ENCODE assay signal across 21 mouse cellular contexts in genomic region chr5:124481714-124482113, GRCm38 (mm10). TPM values are rescaled to one million over a fixed set of nuclear protein-coding genes. Genes with fewer than 3 reads are reported as not detected.
DNase-seq lines count a peak whose midpoint lies in the region; ATAC-seq and TF ChIP-seq lines count a peak whose summit lies in the region.
"Had no signal": no experiment of that assay in that cellular context is flagged by ENCODE, and none has a peak within 500 bp of the region (broad histone marks: within the 10 kb centered on the region; RNA-seq: fewer than 3 reads in every experiment).

No protein-coding gene starts in this region.

- no peak overlapping the region for H3K9ac ChIP-seq in midbrain, embryonic 16.5 days (ENCODE audit: low read depth, low read length)

- DNase-seq in gastrocnemius, adult 2 months = no peak
- DNase-seq in gastrocnemius, postnatal 14 days = no peak
- DNase-seq in testis, postnatal 10 days (ENCODE audit: low spot score) = no peak
- no peak for DNase-seq in hindbrain, embryonic 10.5 days (ENCODE audit: low spot score)
- DNase-seq: adrenal gland, postnatal 10 days; cerebellum, adult 2 months; cerebellum, adult 9-11 months; cerebellum, postnatal 25 days; forebrain, postnatal 0 days; gastrocnemius, postnatal 36 days; heart, postnatal 36 days had no signal

- intact Hi-C loops in gastrocnemius, adult 2 months (cut with DNase I) = no loop called here
- intact Hi-C loops in gastrocnemius, postnatal 14 days (cut with DNase I; ENCODE audit: low total_unique reads) = no loop called here

- H3K27me3 ChIP-seq in testis, adult 2 months (ENCODE audit: control insufficient read depth, insufficient read depth, low read length) = no peaks in the 10 kb centered on the region
- no peaks in the 10 kb centered on the region for H3K27me3 ChIP-seq in hindbrain, embryonic 10.5 days (ENCODE audit: insufficient read depth, poor library complexity, severe bottlenecking)
- H3K27me3 ChIP-seq in midbrain, embryonic 16.5 days (ENCODE audit: control insufficient read depth, insufficient read depth, low read depth, low read length) = no peaks in the 10 kb centered on the region
- H3K27me3 ChIP-seq: embryonic facial prominence, embryonic 12.5 days; embryonic facial prominence, embryonic 15.5 days; heart, embryonic 15.5 days; hindbrain, embryonic 15.5 days; Patski had no signal

- H3K4me2 ChIP-seq in midbrain, embryonic 16.5 days (ENCODE audit: low read length) = no peak overlapping the region

- peak overlapping the region; percentile 97 for H3K27ac ChIP-seq in gastrocnemius, adult 2 months
- no peak overlapping the region for H3K27ac ChIP-seq in testis, adult 2 months (ENCODE audit: control insufficient read depth, insufficient read depth, low read depth, low read length)
- H3K27ac ChIP-seq in macrophage = peak overlapping the region; percentile 86
- H3K27ac ChIP-seq in hindbrain, embryonic 10.5 days = no peak overlapping the region
- no peak overlapping the region for H3K27ac ChIP-seq in midbrain, embryonic 16.5 days (ENCODE audit: low read length)

- TF ChIP-seq CTCF in gastrocnemius, adult 2 months (IDR thresholded peaks at IDR 0.05) = no peak
- no peak for TF ChIP-seq CTCF in testis, adult 2 months (IDR thresholded peaks at IDR 0.05; ENCODE audit: control insufficient read depth, insufficient read depth, insufficient replicate concordance, low read depth, low read length)

- peak overlapping the region; percentile 74; the same call in 1 of the 2 replicates for H3K4me3 ChIP-seq in gastrocnemius, adult 2 months
- H3K4me3 ChIP-seq in testis, adult 2 months (ENCODE audit: control insufficient read depth, low read depth, low read length) = peak overlapping the region; percentile 21; the same call in 1 of the 2 replicates
- H3K4me3 ChIP-seq in macrophage (ENCODE audit: inconsistent target) = peak overlapping the region; percentile 75; the same call in 1 of the 2 replicates
- H3K4me3 ChIP-seq in hindbrain, embryonic 10.5 days = no peak overlapping the region
- H3K4me3 ChIP-seq in midbrain, embryonic 16.5 days (ENCODE audit: low read depth, low read length) = no peak overlapping the region

- ATAC-seq in midbrain, embryonic 16.5 days = no peak
- ATAC-seq: forebrain, embryonic 14.5 days; forebrain, postnatal 0 days; Patski had no signal

- no peak for TF ChIP-seq POLR2A in testis, adult 2 months (IDR thresholded peaks at IDR 0.05; ENCODE audit: control insufficient read depth, low read depth, low read length)

- H3K36me3 ChIP-seq in testis, adult 2 months (ENCODE audit: control insufficient read depth, insufficient read depth, low read length) = no peaks in the 10 kb centered on the region
- no peaks in the 10 kb centered on the region for H3K36me3 ChIP-seq in macrophage (ENCODE audit: inconsistent target)
- peaks cover 6% of the 10 kb centered on the region; the same call in 1 of the 2 replicates for H3K36me3 ChIP-seq in hindbrain, embryonic 10.5 days
- H3K36me3 ChIP-seq in midbrain, embryonic 16.5 days (ENCODE audit: control insufficient read depth, insufficient read depth, low read length) = no peaks in the 10 kb centered on the region
- H3K36me3 ChIP-seq: embryonic facial prominence, embryonic 12.5 days; embryonic facial prominence, embryonic 15.5 days; heart, embryonic 15.5 days; hindbrain, embryonic 15.5 days had no signal

- H3K79me2 ChIP-seq in macrophage (ENCODE audit: inconsistent target) = peaks cover 53% of the 10 kb centered on the region

- peaks cover 12% of the 10 kb centered on the region for H3K4me1 ChIP-seq in testis, adult 2 months (ENCODE audit: control insufficient read depth, insufficient read depth, low read length)
- H3K4me1 ChIP-seq in hindbrain, embryonic 10.5 days (replicated peaks) = peaks cover 37% of the 10 kb centered on the region
- peaks cover 24% of the 10 kb centered on the region for H3K4me1 ChIP-seq in midbrain, embryonic 16.5 days (ENCODE audit: control insufficient read depth, insufficient read depth, low read length)

- no peaks in the 10 kb centered on the region for H3K9me3 ChIP-seq in hindbrain, embryonic 10.5 days
- no peaks in the 10 kb centered on the region for H3K9me3 ChIP-seq in midbrain, embryonic 16.5 days (replicated peaks; ENCODE audit: control insufficient read depth, low read length, poor library complexity, severe bottlenecking)
- H3K9me3 ChIP-seq: embryonic facial prominence, embryonic 12.5 days; embryonic facial prominence, embryonic 15.5 days; heart, embryonic 15.5 days; hindbrain, embryonic 15.5 days had no signal

- WGBS in macrophage (ENCODE audit: missing documents) = 76% methylated on average over 4 of the region's 4 CpGs
- WGBS in hindbrain, embryonic 10.5 days = 93% methylated on average over 4 of the region's 4 CpGs
- WGBS in midbrain, embryonic 16.5 days = 87% methylated on average over 4 of the region's 4 CpGs

RNA-seq across cellular contexts. Expression of gene Snrnp35, which starts 1.2 kb away (rescaled TPM):
- 10 to 100 TPM; 27.7 to 33.1 TPM for total RNA-seq in gastrocnemius, adult 2 months (2021)
- 10 to 100 TPM; 27.3 to 28.4 TPM for total RNA-seq in gastrocnemius, postnatal 14 days (2021)
- polyA plus RNA-seq in testis, adult 2 months (2012; rRNA removed) = 26.5 and 35.7 TPM in 2 replicates
- total RNA-seq in macrophage (2018; cell fraction: chromatin; rRNA removed) = 10 to 100 TPM; 15.6 to 53.0 (median 28.3) TPM
- 10 to 100 TPM; 19.7 to 42.3 (median 33.0) TPM for total RNA-seq in macrophage (2018; cell fraction: cytosol; rRNA removed)
- 10 to 100 TPM; 21.0 to 56.7 (median 36.5) TPM for total RNA-seq in macrophage (2018; cell fraction: nucleus; rRNA removed)
- polyA plus RNA-seq in macrophage (2018) = 30.6 to 47.7 TPM (median 30.7 TPM) in 3 replicates
- 29.7 and 35.4 TPM in 2 replicates for polyA plus RNA-seq in hindbrain, embryonic 10.5 days (2016; fragmentation: Nextera tagmentation; extraction: Ambion mirVana)
- polyA plus RNA-seq in midbrain, embryonic 16.5 days (2015; fragmentation: Nextera tagmentation; extraction: Ambion mirVana) = 19.9 and 21.7 TPM in 2 replicates

RNA-seq across cellular contexts. Expression of gene Rilpl2, which starts 3.5 kb away (rescaled TPM):
- 1 to 10 TPM; 4.6 to 4.7 TPM for total RNA-seq in gastrocnemius, adult 2 months (2021)
- total RNA-seq in gastrocnemius, postnatal 14 days (2021) = 1 to 10 TPM; 4.2 to 4.6 TPM
- polyA plus RNA-seq in testis, adult 2 months (2012; rRNA removed) = 19.6 and 20.8 TPM in 2 replicates
- 100 to 1,000 TPM in 23 of 26 experiments, 10 to 100 TPM in 3; 66.4 to 240 (median 153) TPM for total RNA-seq in macrophage (2018; cell fraction: chromatin; rRNA removed)
- total RNA-seq in macrophage (2018; cell fraction: cytosol; rRNA removed) = 100 to 1,000 TPM; 114 to 215 (median 162) TPM
- total RNA-seq in macrophage (2018; cell fraction: nucleus; rRNA removed) = 100 to 1,000 TPM in 24 of 26 experiments, 10 to 100 TPM in 2; 60.8 to 263 (median 159) TPM
- 47.7 to 134 TPM (median 74.0 TPM) in 3 replicates for polyA plus RNA-seq in macrophage (2018)
- polyA plus RNA-seq in hindbrain, embryonic 10.5 days (2016; fragmentation: Nextera tagmentation; extraction: Ambion mirVana) = 21.5 and 23.1 TPM in 2 replicates
- polyA plus RNA-seq in midbrain, embryonic 16.5 days (2015; fragmentation: Nextera tagmentation; extraction: Ambion mirVana) = 25.3 and 29.9 TPM in 2 replicates

RNA-seq across cellular contexts. Expression of gene Kmt5a, which starts 42.0 kb away (rescaled TPM):
- 100 to 1,000 TPM; 178 to 229 TPM for total RNA-seq in gastrocnemius, adult 2 months (2021)
- total RNA-seq in gastrocnemius, postnatal 14 days (2021) = 10 to 100 TPM; 56.4 to 66.0 TPM
- 23.4 and 24.9 TPM in 2 replicates for polyA plus RNA-seq in testis, adult 2 months (2012; rRNA removed)
- 100 to 1,000 TPM in 8 of 26 experiments, 10 to 100 TPM in 18; 52.3 to 174 (median 91.0) TPM for total RNA-seq in macrophage (2018; cell fraction: chromatin; rRNA removed)
- 10 to 100 TPM; 45.9 to 87.1 (median 53.7) TPM for total RNA-seq in macrophage (2018; cell fraction: cytosol; rRNA removed)
- 100 to 1,000 TPM in 5 of 26 experiments, 10 to 100 TPM in 21; 40.5 to 118 (median 71.6) TPM for total RNA-seq in macrophage (2018; cell fraction: nucleus; rRNA removed)
- 41.0 to 134 TPM (median 67.4 TPM) in 3 replicates for polyA plus RNA-seq in macrophage (2018)
- polyA plus RNA-seq in hindbrain, embryonic 10.5 days (2016; fragmentation: Nextera tagmentation; extraction: Ambion mirVana) = 34.3 and 43.7 TPM in 2 replicates
- 12.3 and 15.4 TPM in 2 replicates for polyA plus RNA-seq in midbrain, embryonic 16.5 days (2015; fragmentation: Nextera tagmentation; extraction: Ambion mirVana)

RNA-seq across cellular contexts. Expression of gene Rilpl1, which starts 49.5 kb away (rescaled TPM):
- 100 to 1,000 TPM; 243 to 286 TPM for total RNA-seq in gastrocnemius, adult 2 months (2021)
- 10 to 100 TPM; 61.8 to 96.0 TPM for total RNA-seq in gastrocnemius, postnatal 14 days (2021)
- 1.5 and 1.8 TPM in 2 replicates for polyA plus RNA-seq in testis, adult 2 months (2012; rRNA removed)
- 1 to 10 TPM; 1.3 to 9.8 (median 4.4) TPM for total RNA-seq in macrophage (2018; cell fraction: chromatin; rRNA removed)
- total RNA-seq in macrophage (2018; cell fraction: cytosol; rRNA removed) = 10 to 100 TPM in 3 of 26 experiments, 1 to 10 TPM in 23; 3.7 to 13.4 (median 6.3) TPM
- total RNA-seq in macrophage (2018; cell fraction: nucleus; rRNA removed) = 10 to 100 TPM in 1 of 26 experiments, 1 to 10 TPM in 25; 1.5 to 12.4 (median 3.8) TPM
- polyA plus RNA-seq in macrophage (2018) = 4.3 to 9.6 TPM (median 7.6 TPM) in 3 replicates
- 19.6 and 22.8 TPM in 2 replicates for polyA plus RNA-seq in hindbrain, embryonic 10.5 days (2016; fragmentation: Nextera tagmentation; extraction: Ambion mirVana)
- polyA plus RNA-seq in midbrain, embryonic 16.5 days (2015; fragmentation: Nextera tagmentation; extraction: Ambion mirVana) = 10.6 and 11.7 TPM in 2 replicates
- total RNA-seq: granulocyte monocyte progenitor cell, adult 5-6 weeks had no signal

RNA-seq across cellular contexts. Expression of gene Sbno1, which starts 55.9 kb away (rescaled TPM):
- 10 to 100 TPM; 43.2 to 49.2 TPM for total RNA-seq in gastrocnemius, adult 2 months (2021)
- 10 to 100 TPM; 32.4 to 35.6 TPM for total RNA-seq in gastrocnemius, postnatal 14 days (2021)
- polyA plus RNA-seq in testis, adult 2 months (2012; rRNA removed) = 38.8 and 46.6 TPM in 2 replicates
- total RNA-seq in macrophage (2018; cell fraction: chromatin; rRNA removed) = 100 to 1,000 TPM; 342 to 649 (median 449) TPM
- 10 to 100 TPM; 56.8 to 86.3 (median 68.1) TPM for total RNA-seq in macrophage (2018; cell fraction: cytosol; rRNA removed)
- 100 to 1,000 TPM; 169 to 321 (median 232) TPM for total RNA-seq in macrophage (2018; cell fraction: nucleus; rRNA removed)
- polyA plus RNA-seq in macrophage (2018) = 29.7 to 66.6 TPM (median 32.9 TPM) in 3 replicates
- 84.6 and 86.6 TPM in 2 replicates for polyA plus RNA-seq in hindbrain, embryonic 10.5 days (2016; fragmentation: Nextera tagmentation; extraction: Ambion mirVana)
- 94.5 and 113 TPM in 2 replicates for polyA plus RNA-seq in midbrain, embryonic 16.5 days (2015; fragmentation: Nextera tagmentation; extraction: Ambion mirVana)

Comparison
In these comparisons a context has a peak if more than half of its experiments do, and no peak if none do; other contexts are left out.
1. H3K27ac ChIP-seq: peak in gastrocnemius, adult 2 months (single experiment) and macrophage (single experiment); none in testis, adult 2 months (single experiment), hindbrain, embryonic 10.5 days (single experiment) and midbrain, embryonic 16.5 days (single experiment).
2. H3K4me3 ChIP-seq: peak in gastrocnemius, adult 2 months (single experiment), testis, adult 2 months (single experiment) and macrophage (single experiment); none in hindbrain, embryonic 10.5 days (single experiment) and midbrain, embryonic 16.5 days (single experiment).